Mouse (Mus musculus): ENCODE results near the gene Eif4ebp2.

Eif4ebp2 gene

GRCm38 (mm10) chr10:61390148-61390547 lies 62.3 kb downstream of the Eif4ebp2 start:
- in situ Hi-C loops (cut with MboI; ENCODE audit: unreplicated experiment in 2 of 2): no loop called here

DNA sequence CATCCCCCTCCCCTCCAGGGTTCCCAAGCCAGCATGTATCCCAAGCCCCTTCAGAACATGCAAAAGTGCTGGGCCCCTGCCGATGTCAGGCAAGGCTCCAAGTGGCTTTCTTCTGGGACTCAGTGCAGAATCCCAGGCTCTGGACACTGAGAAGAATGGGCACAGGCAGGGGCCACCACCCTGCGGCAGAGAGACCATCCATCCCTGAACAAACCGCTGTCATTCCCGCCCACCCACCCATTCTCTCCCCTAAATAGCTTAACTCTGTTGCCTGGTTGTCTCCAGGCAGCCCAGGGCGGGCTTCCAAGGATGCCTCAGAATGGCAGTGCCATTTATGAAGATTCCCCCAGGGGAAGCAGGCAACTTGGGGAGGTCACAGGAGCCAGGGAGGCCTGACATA lies 63.4 kb downstream of the Eif4ebp2 start:
- in situ Hi-C loops (cut with MboI; ENCODE audit: unreplicated experiment in 2 of 2): no loop called here

GRCm38 (mm10) chr10:61386284-61386683 lies 66.2 kb downstream of the Eif4ebp2 start:
- in situ Hi-C loops (cut with MboI; ENCODE audit: unreplicated experiment in 2 of 2): no loop called here

DNA sequence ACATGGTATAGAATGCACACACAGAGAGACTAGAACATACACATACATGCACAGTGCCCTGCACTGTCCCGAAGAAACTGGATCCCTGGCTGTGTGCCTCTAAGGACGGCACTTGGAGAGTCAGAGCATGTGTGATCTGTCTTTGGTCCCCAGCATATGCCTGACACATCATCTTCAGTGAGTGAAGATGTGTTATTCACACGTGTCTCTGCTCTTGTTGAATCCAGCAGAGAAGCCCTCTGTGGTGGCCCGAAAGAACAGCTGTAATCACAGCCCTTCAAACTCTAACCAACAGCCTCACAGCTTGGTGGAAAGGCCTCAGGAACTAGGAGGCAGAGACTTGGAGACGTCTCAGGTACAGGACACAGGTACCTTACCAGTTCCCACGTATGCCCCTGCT lies 67.3 kb downstream of the Eif4ebp2 start:
- in situ Hi-C loops (cut with MboI; ENCODE audit: unreplicated experiment in 2 of 2): no loop called here

- in situ Hi-C loops (cut with MboI; ENCODE audit: unreplicated experiment in 2 of 2): no loop called here
Measured at GRCm38 (mm10) chr10:61383715-61384047, 68.8 kb downstream of the Eif4ebp2 start.

DNA sequence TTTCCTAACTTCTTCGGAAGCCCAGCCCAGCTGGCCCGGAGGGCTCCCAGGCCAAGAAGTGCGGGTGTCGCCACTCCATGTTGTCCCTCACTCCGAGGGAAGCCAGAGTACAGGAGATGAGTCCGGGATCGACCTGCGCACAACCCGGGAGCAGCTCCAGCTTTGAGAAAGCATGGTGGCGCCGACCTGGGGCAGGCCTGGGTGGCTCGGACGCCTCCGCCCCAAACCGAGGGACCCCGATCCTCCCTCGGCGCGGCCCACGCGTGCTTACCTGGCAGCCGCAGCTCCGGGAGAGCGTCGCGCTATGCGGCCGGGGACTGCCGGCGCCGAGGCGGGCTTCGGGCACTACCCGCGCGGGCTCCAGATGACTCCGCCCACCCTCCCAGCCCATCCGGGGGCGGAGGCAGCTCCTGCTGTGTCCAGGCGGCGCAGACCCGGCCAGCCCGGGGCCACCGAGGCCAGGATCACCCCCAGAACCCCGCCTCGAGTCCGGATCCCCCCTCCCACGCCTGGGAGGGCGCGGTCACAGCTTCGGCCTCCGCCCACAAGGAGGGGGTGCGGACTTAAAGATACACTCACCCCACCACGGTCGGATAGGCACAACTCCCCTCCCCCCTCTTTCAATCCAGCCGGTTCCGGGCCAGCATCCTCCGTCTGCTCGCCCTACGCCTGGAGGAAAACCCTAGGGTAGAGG lies 69.3 kb downstream of the Eif4ebp2 start, which contains the start of gene Pald1:
TSS of gene Pald1 (minus strand) at position 510 of the 694 bp plus-strand sequence.
- in situ Hi-C loops (cut with MboI; ENCODE audit: unreplicated experiment in 2 of 2): no loop called here

- in situ Hi-C loops (cut with MboI; ENCODE audit: unreplicated experiment in 2 of 2): no loop called here
Measured at GRCm38 (mm10) chr10:61382281-61382731, 70.2 kb downstream of the Eif4ebp2 start.

DNA sequence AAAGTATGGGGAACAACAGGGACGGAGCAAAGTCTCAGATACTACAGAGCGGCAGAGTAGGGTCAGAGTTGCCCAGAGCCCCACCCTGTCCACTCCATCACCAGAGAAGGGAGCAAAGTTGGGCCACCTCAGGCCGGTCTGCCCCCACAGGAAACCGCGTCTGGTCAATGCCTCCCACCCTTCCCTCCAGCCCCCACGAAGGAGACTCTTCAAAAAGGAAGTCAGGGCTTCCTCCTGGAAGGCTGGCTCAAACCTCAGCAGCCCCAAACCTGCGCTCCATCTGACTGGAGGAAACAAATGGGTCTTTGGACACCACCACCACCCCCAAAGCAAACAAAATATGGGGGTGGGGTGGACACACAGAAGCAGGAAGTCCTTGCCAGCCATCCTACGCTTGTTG lies 70.6 kb downstream of the Eif4ebp2 start:
- in situ Hi-C loops (cut with MboI; ENCODE audit: unreplicated experiment in 2 of 2): no loop called here

GRCm38 (mm10) chr10:61380186-61380585 lies 72.3 kb downstream of the Eif4ebp2 start:
- in situ Hi-C loops (cut with MboI; ENCODE audit: unreplicated experiment in 2 of 2): no loop called here

GRCm38 (mm10) chr10:61379340-61380040 lies 73.0 kb downstream of the Eif4ebp2 start:
- in situ Hi-C loops (cut with MboI; ENCODE audit: unreplicated experiment in 2 of 2): no loop called here

- in situ Hi-C loops (cut with MboI; ENCODE audit: unreplicated experiment in 2 of 2): no loop called here
Measured at GRCm38 (mm10) chr10:61378698-61379097, 73.8 kb downstream of the Eif4ebp2 start.

All from v-Abl transformed pro-B cells (cell line).